Mouse (Mus musculus) stomach, embryonic 14.5 days (tissue): Measurements from ENCODE around the gene Ccr4. TPM values are rescaled to one million over a fixed set of nuclear protein-coding genes. Genes with fewer than 3 reads are reported as not detected.

Experiments
- ATAC-seq: fragments of 200-750 bp; cut with Nextera tagmentation; 2 replicates; pipeline ENCODE4 v1.8.0; 2017; ENCODE audit warnings: low read depth, moderate TSS enrichment; ENCODE audit not compliant: insufficient number of reproducible peaks, insufficient read depth, low FRiP score
- H3K27ac ChIP-seq: fragments of 300-500 bp; sonication (generic); 2 replicates; pipeline ENCODE4 v1.5.1; 2014; ENCODE audit warnings: mild to moderate bottlenecking, low read length, moderate library complexity, mixed read lengths
- H3K27me3 ChIP-seq: fragments of 300-500 bp; sonication (generic); 2 replicates; pipeline ENCODE4 v1.6.1; 2014; ENCODE audit warnings: low read length, control low read depth, mixed read lengths; ENCODE audit not compliant: control insufficient read depth, insufficient read depth
- H3K36me3 ChIP-seq: fragments of 300-500 bp; sonication (generic); 2 replicates; pipeline ENCODE4 v1.6.1; 2014; ENCODE audit warnings: mild to moderate bottlenecking, control low read depth, low read length, moderate library complexity, mixed read lengths; ENCODE audit not compliant: control insufficient read depth, insufficient read depth
- H3K4me1 ChIP-seq: fragments of 300-500 bp; sonication (generic); 2 replicates; pipeline ENCODE4 v1.6.1; 2014; ENCODE audit warnings: low read length, control low read depth, mixed read lengths; ENCODE audit not compliant: control insufficient read depth, insufficient read depth
- H3K4me2 ChIP-seq: fragments of 300-500 bp; sonication (generic); replicated peaks from 2 replicates; pipeline ENCODE4 v1.6.1; 2014; ENCODE audit warnings: low read depth, low read length, control low read depth
- H3K4me3 ChIP-seq: fragments of 300-500 bp; sonication (generic); 2 replicates; pipeline ENCODE4 v1.5.1; 2014; ENCODE audit warnings: low read depth, low read length, control low read depth
- H3K9ac ChIP-seq: fragments of 300-500 bp; sonication (generic); replicated peaks from 2 replicates; pipeline ENCODE4 v1.6.1; 2014; ENCODE audit warnings: low read depth, mild to moderate bottlenecking, control low read depth, low read length, moderate library complexity, mixed read lengths
- H3K9me3 ChIP-seq: fragments of 300-500 bp; sonication (generic); 2 replicates; pipeline ENCODE4 v1.6.1; 2016; ENCODE audit warnings: low read depth, low read length, control low read depth; ENCODE audit not compliant: control insufficient read depth
- WGBS: fragments of 180-500 bp; shearing (Covaris S2); extraction: QIAGEN DNeasy Blood & Tissue Kit; methylation state at CpG from one replicate; pipeline ENCODE4 v1.1.7; 2014; 5-methylcytosine and 5-hydroxymethylcytosine counted together
- polyA plus RNA-seq: library from polyadenylated mRNA; unstranded; fragments of >200 nt; fragmentation: Nextera tagmentation; extraction: Ambion mirVana; gene quantifications from 2 replicates; pipeline ENCODE4 v1.2.1, GENCODE M21; 2014

The Ccr4 gene
- not detected in 2 replicates for polyA plus RNA-seq

DNA sequence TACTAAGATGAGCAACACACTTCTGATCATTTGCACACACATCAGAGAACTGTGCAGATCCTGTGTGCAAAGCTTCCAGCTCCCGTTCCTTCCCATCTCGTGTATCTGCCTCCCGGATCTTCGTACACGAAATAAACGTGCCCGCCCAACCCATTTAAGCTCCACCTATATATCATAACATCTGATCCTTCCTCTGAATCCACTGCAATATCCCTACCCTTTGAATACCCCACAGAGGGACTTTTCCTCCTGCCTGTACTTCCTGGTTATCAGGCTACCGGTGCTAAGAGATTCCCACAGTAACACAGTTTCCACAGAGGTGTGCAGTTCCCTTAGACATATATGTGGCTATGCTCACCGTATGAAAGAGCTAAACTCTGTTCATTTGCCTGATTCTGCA is at the start of gene Ccr4:
Gene Ccr4, minus strand, starts transcription at position 101 of the 400 bp plus-strand sequence.
- 86% methylated on average over 9 of the region's 9 CpGs for WGBS
- Histone ChIP-seq H3K27ac (no peak within 1 kb of the TSS), H3K9me3 (0 out of 2 replicates have a peak, but pooled peaks cover 3% of the 10 kb centered on the region), H3K4me1 (no peaks in the 10 kb centered on the region), H3K36me3 (no peaks in the 10 kb centered on the region), H3K4me2 (no peak within 1 kb of the TSS), H3K4me3 (no peak within 1 kb of the TSS), H3K9ac (no peak within 1 kb of the TSS), H3K27me3 (no peaks in the 10 kb centered on the region)
- ATAC-seq = no peak

DNA sequence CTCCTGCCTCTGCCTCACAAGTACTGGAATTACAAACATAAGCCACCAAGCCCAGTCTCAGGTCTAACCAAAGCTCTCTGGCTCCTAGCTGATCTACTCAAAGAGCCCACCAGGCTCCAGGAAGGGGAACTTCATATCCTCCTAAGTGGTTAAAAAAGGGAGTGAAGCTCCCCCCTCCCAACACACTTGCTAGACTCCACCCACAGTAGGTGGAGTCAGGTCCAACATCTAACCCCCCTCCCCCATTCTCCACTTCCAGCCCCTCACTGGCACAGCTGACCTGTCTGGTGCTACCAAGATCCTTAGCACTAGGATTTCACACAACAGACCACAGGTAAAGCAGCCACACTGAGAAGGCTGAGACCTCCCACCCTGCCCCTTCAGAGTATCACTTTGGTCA is 49.1 kb upstream of the Ccr4 start:
- Histone ChIP-seq H3K9ac (no peak overlapping the region), H3K9me3 (no peaks in the 10 kb centered on the region), H3K4me2 (no peak overlapping the region), H3K4me3 (no peak overlapping the region), H3K36me3 (no peaks in the 10 kb centered on the region), H3K4me1 (peaks cover 19% of the 10 kb centered on the region), H3K27ac (peak overlapping the region; percentile 58; the same call in 1 of the 2 replicates), H3K27me3 (no peaks in the 10 kb centered on the region)
- ATAC-seq = no peak

DNA sequence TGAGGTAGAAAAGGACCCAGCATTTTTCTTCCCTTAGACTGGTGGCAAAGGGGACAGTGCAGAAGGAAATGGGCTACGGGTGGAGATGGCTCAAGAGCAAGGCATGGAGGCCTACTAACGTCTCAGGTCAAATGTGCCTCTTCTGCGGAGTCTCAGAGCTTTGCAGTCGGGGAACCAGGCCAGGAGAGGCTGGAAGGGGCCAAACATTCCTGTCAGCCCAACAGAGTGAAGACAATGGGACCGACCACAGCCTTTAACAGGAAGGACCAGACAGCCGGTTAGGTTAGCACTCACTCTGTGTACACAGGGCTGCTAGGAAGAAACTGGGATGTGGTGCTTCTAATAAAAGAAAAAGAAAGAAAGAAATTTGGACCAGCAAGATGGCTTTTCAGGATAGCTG is 45.3 kb upstream of the Ccr4 start:
- H3K4me1 ChIP-seq = peaks cover 18% of the 10 kb centered on the region

DNA sequence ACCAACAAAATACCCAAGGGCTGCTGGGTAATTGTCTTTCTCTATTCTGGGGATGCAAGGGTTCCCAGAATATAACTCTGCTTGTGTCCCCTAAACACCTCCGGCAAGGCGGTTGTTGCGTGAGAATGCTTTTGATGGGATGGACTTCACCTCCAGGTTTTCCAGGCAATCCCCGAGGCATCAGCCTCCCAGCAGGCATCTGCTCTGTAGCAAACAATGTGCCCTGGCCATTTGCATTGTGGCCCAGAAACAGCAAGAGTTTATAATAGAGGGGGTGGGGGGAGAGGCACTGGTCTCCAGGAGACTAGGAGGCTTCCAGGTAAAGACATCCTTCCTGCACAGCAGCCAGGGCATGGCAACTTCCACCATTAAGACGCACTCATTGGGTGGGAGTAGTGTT is 44.4 kb upstream of the Ccr4 start:
- no peaks in the 10 kb centered on the region for H3K9me3 ChIP-seq
- no peak overlapping the region for H3K4me3 ChIP-seq
- H3K9ac ChIP-seq = no peak overlapping the region
- H3K27me3 ChIP-seq = no peaks in the 10 kb centered on the region
- peak overlapping the region; percentile 53; the same call in 1 of the 2 replicates for H3K27ac ChIP-seq
- no peaks in the 10 kb centered on the region for H3K36me3 ChIP-seq
- 50% methylated on average over 5 of the region's 5 CpGs for WGBS
- H3K4me1 ChIP-seq = peaks cover 17% of the 10 kb centered on the region
- ATAC-seq = no peak
- no peak overlapping the region for H3K4me2 ChIP-seq

More for the DNA sequence above, 45.3 kb upstream of the Ccr4 start:
- WGBS = 28% methylated on average over 6 of the region's 6 CpGs
- Histone ChIP-seq H3K9ac (no peak overlapping the region), H3K4me2 (no peak overlapping the region), H3K27ac (no peak overlapping the region), H3K27me3 (no peaks in the 10 kb centered on the region), H3K4me3 (no peak overlapping the region), H3K36me3 (no peaks in the 10 kb centered on the region), H3K9me3 (no peaks in the 10 kb centered on the region)
- no peak for ATAC-seq

DNA sequence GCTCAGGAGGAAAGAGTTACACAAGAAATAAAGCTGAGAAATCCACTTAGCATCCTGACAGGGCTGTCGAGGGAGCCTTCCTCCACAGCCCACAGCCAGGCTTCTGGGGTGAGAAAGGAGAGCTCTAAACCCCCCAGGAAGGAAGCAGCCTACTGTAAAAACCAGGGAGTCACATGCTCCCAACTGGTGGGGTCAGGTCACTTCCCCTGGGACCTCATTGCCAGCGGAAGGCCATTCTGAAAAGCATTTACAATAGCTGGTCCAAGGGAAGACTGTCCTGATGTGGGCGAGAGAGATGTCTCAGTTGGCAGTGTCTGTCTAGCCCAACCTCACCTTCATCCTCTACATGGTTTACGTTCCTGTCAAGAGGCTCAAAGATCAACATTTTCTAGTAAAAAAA is 43.8 kb upstream of the Ccr4 start:
- no peak for ATAC-seq
- 38% methylated on average over 4 of the region's 4 CpGs for WGBS
- Histone ChIP-seq H3K9me3 (no peaks in the 10 kb centered on the region), H3K4me1 (peaks cover 19% of the 10 kb centered on the region), H3K4me2 (no peak overlapping the region), H3K27me3 (no peaks in the 10 kb centered on the region), H3K36me3 (no peaks in the 10 kb centered on the region), H3K27ac (peak overlapping the region; percentile 53; the same call in 1 of the 2 replicates), H3K4me3 (no peak overlapping the region), H3K9ac (no peak overlapping the region)

DNA sequence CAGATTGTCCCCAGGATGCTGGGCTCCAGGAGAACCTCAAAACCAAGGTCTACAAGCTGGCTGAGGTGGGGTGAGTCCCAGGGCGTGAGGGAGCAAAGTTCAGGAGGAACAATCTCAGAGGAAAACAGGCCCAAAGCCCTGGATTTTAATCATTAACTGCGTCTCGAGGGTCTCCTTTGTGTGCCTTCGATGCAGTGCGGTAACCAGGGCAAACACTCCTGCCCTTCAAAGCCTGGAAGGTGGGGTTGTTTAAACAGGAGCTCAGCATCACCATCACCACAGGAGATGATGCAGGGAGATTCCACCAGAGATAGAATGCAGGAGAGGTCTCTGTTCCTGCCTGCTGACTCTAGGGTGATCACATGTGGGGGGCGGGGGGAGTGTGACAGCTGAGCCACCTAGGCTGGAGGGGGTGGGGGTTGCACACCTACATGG is 42.9 kb upstream of the Ccr4 start:
- H3K27ac ChIP-seq = peak overlapping the region; percentile 83
- H3K9ac ChIP-seq = no peak overlapping the region
- 0 out of 2 replicates have a peak overlapping the region, but pooled peaks have one; percentile 15 for H3K4me2 ChIP-seq
- peak; percentile 80 for ATAC-seq
- no peaks in the 10 kb centered on the region for H3K36me3 ChIP-seq
- no peak overlapping the region for H3K4me3 ChIP-seq
- no peaks in the 10 kb centered on the region for H3K9me3 ChIP-seq
- H3K27me3 ChIP-seq = no peaks in the 10 kb centered on the region
- H3K4me1 ChIP-seq = peaks cover 19% of the 10 kb centered on the region
- WGBS = 49% methylated on average over 6 of the region's 6 CpGs

DNA sequence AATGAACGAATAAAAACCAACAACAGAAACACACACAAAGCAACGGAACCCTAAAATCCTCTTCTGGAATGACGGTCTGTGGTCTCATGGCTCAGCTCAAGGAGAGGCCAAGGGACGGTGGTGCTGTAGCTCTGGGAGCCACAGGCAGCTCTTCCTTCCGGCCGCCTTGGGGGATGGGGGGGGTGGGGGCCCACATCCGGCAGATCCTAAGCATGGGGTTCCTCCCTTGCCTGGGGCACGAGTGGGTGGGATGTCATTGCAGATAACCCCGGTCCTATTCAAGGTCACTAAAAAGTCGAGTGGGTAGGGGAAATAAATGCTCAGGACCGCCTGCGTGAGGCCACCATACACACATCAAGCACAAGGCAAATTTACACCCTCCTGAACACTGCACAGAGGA is 42.0 kb upstream of the Ccr4 start:
- Histone ChIP-seq H3K4me3 (no peak overlapping the region), H3K9me3 (no peaks in the 10 kb centered on the region), H3K27ac (peak overlapping the region; percentile 83), H3K27me3 (no peaks in the 10 kb centered on the region), H3K4me2 (0 out of 2 replicates have a peak overlapping the region, but pooled peaks have one; percentile 15), H3K4me1 (peaks cover 19% of the 10 kb centered on the region), H3K9ac (no peak overlapping the region), H3K36me3 (no peaks in the 10 kb centered on the region)
- WGBS = 55% methylated on average over 12 of the region's 12 CpGs
- no peak for ATAC-seq

DNA sequence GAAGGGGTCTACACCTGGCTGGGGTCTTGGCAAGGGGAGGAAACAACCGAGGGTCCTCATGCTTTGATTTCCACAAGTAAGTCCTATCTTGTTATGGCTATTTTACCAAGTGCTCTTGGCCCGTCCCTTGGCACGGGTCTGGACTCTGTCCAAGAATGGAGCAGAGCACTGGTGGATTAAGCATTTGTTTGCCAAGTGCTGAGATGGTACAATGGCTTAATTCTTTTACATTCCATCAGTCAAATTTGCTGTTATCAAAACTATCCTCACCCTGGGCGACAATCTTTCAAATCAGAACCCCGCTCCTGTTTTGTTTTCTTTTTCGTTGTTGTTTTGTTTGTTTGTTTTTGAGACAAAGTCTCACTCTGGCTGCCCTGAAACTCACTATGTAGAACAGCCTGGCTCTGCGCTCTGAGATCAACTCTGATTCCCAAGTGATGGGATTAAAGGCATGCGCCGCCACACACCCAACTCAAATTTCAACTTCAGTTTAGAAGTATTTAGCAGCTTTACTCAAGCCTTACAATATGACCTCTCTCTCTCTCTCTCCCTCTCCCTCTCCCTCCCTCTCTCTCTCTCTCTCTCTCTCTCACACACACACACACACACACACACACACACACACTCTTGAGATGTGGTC is 40.2 kb upstream of the Ccr4 start:
- ATAC-seq = no peak
- Histone ChIP-seq H3K4me1 (peaks cover 18% of the 10 kb centered on the region), H3K4me2 (no peak overlapping the region), H3K4me3 (no peak overlapping the region), H3K27ac (0 out of 2 replicates have a peak overlapping the region, but pooled peaks have one; percentile 34), H3K36me3 (no peaks in the 10 kb centered on the region), H3K9ac (no peak overlapping the region), H3K9me3 (no peaks in the 10 kb centered on the region), H3K27me3 (no peaks in the 10 kb centered on the region)
- WGBS = 29% methylated on average over 9 of the region's 9 CpGs
